Mouse (Mus musculus) thymus, adult 2 months (tissue): ENCODE measurements around the gene Wfdc21. TPM values are rescaled to one million over a fixed set of nuclear protein-coding genes. Genes with fewer than 3 reads are reported as not detected.

Source experiments
- DNase-seq: peaks from one replicate; pipeline ENCODE4 v3.0.0; 2021
- H3K27ac ChIP-seq: fragments of 200-500 bp; 2 replicates; pipeline ENCODE4 v1.5.1; 2012; ENCODE audit warnings: low read length, control low read depth; ENCODE audit not compliant: control insufficient read depth, insufficient read depth
- H3K27me3 ChIP-seq: fragments of 200-500 bp; 2 replicates; pipeline ENCODE4 v1.6.1; 2012; ENCODE audit warnings: mild to moderate bottlenecking, low read length, moderate library complexity, mixed read lengths; ENCODE audit not compliant: control insufficient read depth, insufficient read depth
- H3K36me3 ChIP-seq: fragments of 200-500 bp; 2 replicates; pipeline ENCODE4 v1.6.1; 2012; ENCODE audit warnings: mild to moderate bottlenecking, low read length, moderate library complexity; ENCODE audit not compliant: control insufficient read depth, insufficient read depth
- H3K4me1 ChIP-seq: fragments of 200-500 bp; replicated peaks from 2 replicates; pipeline ENCODE4 v1.6.1; 2012; ENCODE audit warnings: low read length; ENCODE audit not compliant: control insufficient read depth, insufficient read depth
- H3K4me3 ChIP-seq: fragments of 200-500 bp; 2 replicates; pipeline ENCODE4 v1.5.1; 2012; ENCODE audit warnings: mild to moderate bottlenecking, low read length, control low read depth, moderate library complexity; ENCODE audit not compliant: control insufficient read depth, insufficient read depth
- CTCF ChIP-seq: fragments of 200-500 bp; IDR thresholded peaks from 2 replicates; pipeline ENCODE4 v1.5.1; 2012; ENCODE audit warnings: mild to moderate bottlenecking, control low read depth, low read length, moderate library complexity, borderline replicate concordance; ENCODE audit not compliant: control insufficient read depth, poor library complexity, insufficient read depth; ENCODE audit errors: extremely low read depth
- POLR2A ChIP-seq: fragments of 200-500 bp; IDR thresholded peaks from 2 replicates; pipeline ENCODE4 v1.6.1; 2012; ENCODE audit warnings: mild to moderate bottlenecking, low read length, control low read depth, moderate library complexity; ENCODE audit not compliant: control insufficient read depth, poor library complexity, insufficient read depth; ENCODE audit errors: extremely low read depth
- WGBS: fragments of 180-500 bp; shearing (Covaris S2); methylation state at CpG from one replicate; pipeline ENCODE4 v1.1.7; 2018; 5-methylcytosine and 5-hydroxymethylcytosine counted together
- polyA plus RNA-seq: library from polyadenylated mRNA; depleted of rRNA; stranded (reverse); fragments of >200 nt; gene quantifications from 2 replicates; pipeline ENCODE4 v1.2.3, GENCODE M21; 2012

The Wfdc21 gene
- polyA plus RNA-seq, 1 experiment, result 17.0 TPM

DNA sequence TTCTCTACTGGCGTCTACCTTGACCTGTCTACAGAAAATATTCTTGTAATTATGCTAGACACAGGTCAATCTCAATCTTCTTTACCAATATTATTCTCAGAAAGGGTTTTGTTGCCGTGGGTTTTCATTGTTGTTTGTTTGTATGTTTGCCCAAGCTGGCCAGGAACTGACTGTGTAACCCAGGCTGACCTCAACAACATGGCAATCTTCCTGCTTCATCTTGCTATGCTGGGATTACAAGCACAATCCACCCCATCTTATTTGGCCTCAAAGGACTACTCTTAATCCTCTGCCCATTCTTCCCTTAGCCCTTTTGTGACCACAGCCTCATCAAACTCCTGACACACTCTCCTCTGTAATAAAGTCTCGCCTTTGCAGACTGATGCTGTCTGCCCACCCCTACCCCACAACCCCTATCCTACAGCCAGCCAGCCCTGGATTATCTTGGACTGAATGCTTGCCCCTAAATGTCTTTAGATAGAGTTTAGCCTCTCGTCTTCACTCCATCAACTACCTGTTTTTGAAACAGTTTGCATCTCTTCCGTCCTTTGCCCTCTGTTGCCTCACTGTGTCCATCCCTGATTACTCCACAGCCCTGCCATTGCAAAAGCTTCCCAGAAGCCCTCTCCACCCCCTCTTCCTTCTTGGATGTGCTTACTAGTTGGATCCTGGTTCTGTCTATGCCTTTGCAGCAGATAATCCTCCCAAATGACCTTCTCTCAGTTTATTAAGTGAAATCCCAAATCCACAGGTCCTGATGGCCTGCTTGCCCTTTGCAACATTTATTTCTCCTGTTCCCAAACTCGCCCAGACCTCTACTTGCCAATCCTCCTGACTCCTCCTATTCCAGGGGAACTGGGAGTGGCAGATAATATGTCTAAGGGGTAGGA, 881 bp downstream of the Wfdc21 start:
- H3K4me1 ChIP-seq, result no peaks in the 10 kb centered on the region
- H3K27me3 ChIP-seq, result no peaks in the 10 kb centered on the region
- no peak overlapping the region for H3K4me3 ChIP-seq
- DNase-seq, result no peak
- H3K27ac ChIP-seq, result no peak overlapping the region
- WGBS, result 91% methylated on average over 6 of the region's 6 CpGs
- H3K36me3 ChIP-seq, result no peaks in the 10 kb centered on the region
- TF ChIP-seq POLR2A, result no peak
- no peak for TF ChIP-seq CTCF

DNA sequence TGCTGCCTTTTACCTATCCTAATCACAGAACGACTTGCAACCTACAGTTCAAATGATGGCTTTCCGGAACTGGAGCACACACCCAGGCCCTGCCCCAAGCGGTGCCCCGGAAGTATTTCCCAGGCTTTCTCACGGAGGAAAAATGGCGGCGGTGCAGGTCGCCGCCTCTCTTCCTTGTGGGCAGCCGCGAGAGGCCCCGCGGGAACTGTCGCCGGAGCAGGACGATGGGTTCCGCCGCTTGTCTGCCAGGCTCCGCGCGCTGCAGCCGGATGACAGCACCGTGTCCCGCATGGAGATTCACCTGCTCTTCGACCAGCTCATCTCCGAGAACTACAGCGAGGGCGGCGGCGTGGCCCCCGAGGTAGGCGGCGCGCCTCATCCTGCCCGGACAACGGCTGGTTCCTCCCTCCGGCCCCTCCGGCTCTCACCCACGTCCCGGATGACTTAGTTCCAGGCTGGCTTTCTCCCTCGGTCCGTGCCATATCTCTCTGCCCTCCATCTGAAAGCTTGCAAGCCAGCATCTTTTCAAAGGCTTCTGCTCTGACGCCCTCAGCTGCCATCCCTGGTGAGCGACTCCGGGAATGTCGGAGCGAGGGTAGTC, 6.9 kb downstream of the Wfdc21 start, which contains the start of gene Heatr6:
Gene Heatr6, plus strand, starts transcription at position 116 of the 601 bp plus-strand sequence.
- Histone ChIP-seq H3K36me3 (peaks cover 21% of the 10 kb centered on the region), H3K4me1 (peaks cover 4% of the 10 kb centered on the region; the same call in 1 of the 2 replicates), H3K27me3 (no peaks in the 10 kb centered on the region), H3K27ac (no peak within 1 kb of the TSS), H3K4me3 (peak within 1 kb of the TSS; percentile 68)
- TF ChIP-seq POLR2A (peak; percentile 57; the same call in 1 of the 2 replicates), CTCF (peak; percentile 40; the same call in 1 of the 2 replicates)
- peak; percentile 86 for DNase-seq
- under 1% methylated on average over 47 of the region's 47 CpGs for WGBS

- Histone ChIP-seq H3K27me3 (no peaks in the 10 kb centered on the region), H3K36me3 (peaks cover 26% of the 10 kb centered on the region), H3K4me3 (peak overlapping the region; percentile 68), H3K27ac (no peak overlapping the region), H3K4me1 (peaks cover 4% of the 10 kb centered on the region; the same call in 1 of the 2 replicates)
- WGBS, result 14% methylated on average over 8 of the region's 8 CpGs
- TF ChIP-seq POLR2A, result no peak
- TF ChIP-seq CTCF, result no peak
- no peak for DNase-seq
These were observed 7.5 kb downstream of the Wfdc21 start for GRCm38 (mm10) chr11:83754227-83754626.

- H3K27me3 ChIP-seq, result no peaks in the 10 kb centered on the region
- TF ChIP-seq CTCF (no peak), POLR2A (no peak)
- no peaks in the 10 kb centered on the region for H3K4me1 ChIP-seq
- H3K36me3 ChIP-seq, result peaks cover 74% of the 10 kb centered on the region
- no peak for DNase-seq
- 89% methylated on average over 9 of the region's 9 CpGs for WGBS
- H3K27ac ChIP-seq, result no peak overlapping the region
- H3K4me3 ChIP-seq, result no peak overlapping the region
These were observed 20.6 kb downstream of the Wfdc21 start for GRCm38 (mm10) chr11:83767306-83767705.

DNA sequence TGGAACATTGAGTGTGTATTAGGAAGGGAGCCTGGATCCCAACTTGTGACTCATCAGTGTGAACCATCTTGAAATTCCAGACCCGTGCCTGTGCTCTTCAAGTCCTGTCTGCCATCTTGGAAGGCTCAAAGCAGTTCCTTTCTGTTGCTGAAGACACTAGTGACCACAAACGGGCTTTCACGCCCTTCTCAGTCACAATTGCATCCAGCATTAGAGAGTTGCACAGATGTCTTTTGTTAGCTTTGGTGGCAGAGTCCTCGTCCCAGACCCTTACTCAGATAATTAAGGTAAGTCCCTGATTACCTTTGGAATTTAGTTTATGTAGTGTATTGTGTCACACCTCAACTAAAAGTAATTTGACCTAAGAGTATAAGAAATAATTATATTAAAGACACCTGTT, 22.2 kb downstream of the Wfdc21 start:
- no peaks in the 10 kb centered on the region for H3K4me1 ChIP-seq
- no peak for DNase-seq
- no peak overlapping the region for H3K4me3 ChIP-seq
- peaks cover 72% of the 10 kb centered on the region for H3K36me3 ChIP-seq
- TF ChIP-seq POLR2A (no peak), CTCF (no peak)
- WGBS, result 93% methylated on average over 4 of the region's 4 CpGs
- no peaks in the 10 kb centered on the region for H3K27me3 ChIP-seq
- H3K27ac ChIP-seq, result no peak overlapping the region

GRCm38 (mm10) chr11:83771014-83771413, 24.3 kb downstream of the Wfdc21 start:
- H3K27me3 ChIP-seq, result no peaks in the 10 kb centered on the region
- peaks cover 74% of the 10 kb centered on the region for H3K36me3 ChIP-seq
- 96% methylated on average over 7 of the region's 7 CpGs for WGBS
- no peak for DNase-seq
- no peak overlapping the region for H3K4me3 ChIP-seq
- H3K4me1 ChIP-seq, result no peaks in the 10 kb centered on the region
- no peak overlapping the region for H3K27ac ChIP-seq
- no peak for TF ChIP-seq CTCF
- no peak for TF ChIP-seq POLR2A
